Mouse (Mus musculus) left cerebral cortex, adult 2 months (tissue): ENCODE data around the gene Rab40c. TPM values are rescaled to one million over a fixed set of nuclear protein-coding genes. Genes with fewer than 3 reads are reported as not detected.

ENCODE experiments used
- DNase-seq, 2 experiments: peaks; one replicate each; pipeline ENCODE4 v3.0.0; 2021 to 2022; ENCODE audit warnings: low spot score in 2 of 2, mixed read lengths in 1 of 2; ENCODE audit errors: extremely low spot score in 1 of 2
- H3K27ac ChIP-seq: fragments of 200-600 bp; 2 replicates; pipeline ENCODE4 v1.8.1; 2022
- H3K4me3 ChIP-seq: fragments of 200-600 bp; 2 replicates; pipeline ENCODE4 v1.8.1; 2022
- CTCF ChIP-seq: fragments of 200-600 bp; IDR thresholded peaks from 2 replicates; pipeline ENCODE4 v1.8.1; 2022; ENCODE audit warnings: antibody characterized with exemption, mild to moderate bottlenecking, moderate library complexity
- intact Hi-C: fragments of 180-260 bp; cut with DNase I; formaldehyde crosslinking; loops from one replicate; pipeline ENCODE4 v1.15.1; 2025
- total RNA-seq, 2 experiments: library from RNA; stranded (reverse); gene quantifications; 2 replicates each; pipeline ENCODE4 v1.2.3; 2021

Gene Rab40c
- total RNA-seq, 2 experiments from 2014 or later = 46.4 to 47.2 TPM

- DNase-seq = no peak
- H3K4me3 ChIP-seq = no peak overlapping the region
- no peak for TF ChIP-seq CTCF
- intact Hi-C loops = no loop called here
- H3K27ac ChIP-seq = no peak overlapping the region
These were observed 59.3 kb downstream of the Rab40c start for GRCm38 (mm10) chr17:25860229-25860628.

GRCm38 (mm10) chr17:25844396-25844901 is 75.1 kb downstream of the Rab40c start, which contains the start of gene Rhot2:
TSS of gene Rhot2 (minus strand) at chr17:25844851.
- Histone ChIP-seq H3K4me3 (peak within 1 kb of the TSS; percentile 85), H3K27ac (peak within 1 kb of the TSS; percentile 92)
- peak; percentile 52 for TF ChIP-seq CTCF
- intact Hi-C loops = no loop called here
- peak; percentile 93 to 94 for DNase-seq

GRCm38 (mm10) chr17:25843636-25844395 is 75.7 kb downstream of the Rab40c start:
- H3K27ac ChIP-seq = peak overlapping the region; percentile 92
- TF ChIP-seq CTCF = no peak; the same call in 1 of the 2 replicates
- intact Hi-C loops = no loop called here
- DNase-seq = peak in 1 of 2 experiments; percentile 39
- H3K4me3 ChIP-seq = peak overlapping the region; percentile 85

- TF ChIP-seq CTCF = no peak
- intact Hi-C loops = no loop called here
- Histone ChIP-seq H3K4me3 (peak overlapping the region; percentile 85), H3K27ac (no peak overlapping the region)
- no peak for DNase-seq
These were observed 76.4 kb downstream of the Rab40c start for GRCm38 (mm10) chr17:25843122-25843521.

GRCm38 (mm10) chr17:25842509-25842908 is 77.0 kb downstream of the Rab40c start:
- no peak overlapping the region for H3K27ac ChIP-seq
- H3K4me3 ChIP-seq = no peak overlapping the region
- intact Hi-C loops = no loop called here
- no peak for TF ChIP-seq CTCF
- no peak for DNase-seq

GRCm38 (mm10) chr17:25841117-25841880 is 78.2 kb downstream of the Rab40c start, which contains the start of gene Gm20683:
TSS of gene Gm20683 (minus strand) at chr17:25841763.
- Histone ChIP-seq H3K27ac (no peak within 1 kb of the TSS), H3K4me3 (no peak within 1 kb of the TSS)
- no peak for TF ChIP-seq CTCF
- intact Hi-C loops = no loop called here
- DNase-seq = no peak

- TF ChIP-seq CTCF = no peak
- no peak for DNase-seq
- Histone ChIP-seq H3K27ac (no peak overlapping the region), H3K4me3 (no peak overlapping the region)
- intact Hi-C loops = no loop called here
These were observed 79.0 kb downstream of the Rab40c start for GRCm38 (mm10) chr17:25840519-25840918.

- H3K4me3 ChIP-seq = no peak overlapping the region
- TF ChIP-seq CTCF = no peak
- no peak overlapping the region for H3K27ac ChIP-seq
- no peak for DNase-seq
- intact Hi-C loops = no loop called here
These were observed 79.9 kb downstream of the Rab40c start for GRCm38 (mm10) chr17:25839455-25840235.

GRCm38 (mm10) chr17:25838904-25839303 is 80.6 kb downstream of the Rab40c start:
- intact Hi-C loops = no loop called here
- no peak for TF ChIP-seq CTCF
- Histone ChIP-seq H3K27ac (no peak overlapping the region), H3K4me3 (no peak overlapping the region)
- DNase-seq = no peak

GRCm38 (mm10) chr17:25837533-25837932 is 82.0 kb downstream of the Rab40c start:
- no peak for TF ChIP-seq CTCF
- DNase-seq = no peak
- intact Hi-C loops = no loop called here
- no peak overlapping the region for H3K4me3 ChIP-seq
- peak overlapping the region; percentile 96 for H3K27ac ChIP-seq

GRCm38 (mm10) chr17:25837076-25837410 is 82.5 kb downstream of the Rab40c start, which contains the start of gene Rhbdl1:
TSS of gene Rhbdl1 (minus strand) at chr17:25837295.
- TF ChIP-seq CTCF = no peak
- intact Hi-C loops = no loop called here
- DNase-seq = peak; percentile 83 to 85
- peak within 1 kb of the TSS; percentile 66 for H3K4me3 ChIP-seq
- H3K27ac ChIP-seq = peak within 1 kb of the TSS; percentile 96
